Mouse (Mus musculus) brown adipose tissue, adult 24 weeks (tissue): ENCODE data around the gene Tex9. TPM values are rescaled to one million over a fixed set of nuclear protein-coding genes. Genes with fewer than 3 reads are reported as not detected.
"Not testable (repeated sequence)": the region's sequence is repeated elsewhere in the genome, so short reads cannot be mapped to it uniquely, and the experiment has no call there.

Experiments
- H3K27ac ChIP-seq: fragments of 200-500 bp; replicated peaks from 2 replicates; pipeline ENCODE4 v1.5.1; 2012; ENCODE audit warnings: low read depth, mild to moderate bottlenecking, low read length
- H3K4me1 ChIP-seq: fragments of 200-500 bp; 2 replicates; pipeline ENCODE4 v1.6.1; 2012; ENCODE audit warnings: low read length, mixed read lengths; ENCODE audit not compliant: control insufficient read depth, insufficient read depth, insufficient read length
- H3K4me3 ChIP-seq: fragments of 200-500 bp; 2 replicates; pipeline ENCODE4 v1.5.1; 2012; ENCODE audit warnings: low read depth, mild to moderate bottlenecking, low read length, moderate library complexity; ENCODE audit not compliant: insufficient read depth
- polyA plus RNA-seq: library from polyadenylated mRNA; stranded (reverse); fragments of >200 nt; gene quantifications from 2 replicates; pipeline ENCODE4 v1.2.4, GENCODE M21; 2012; ENCODE audit not compliant: missing spikeins, insufficient read depth, insufficient read length

Tex9 gene
- polyA plus RNA-seq, 1 experiment = 2.3 TPM

- Histone ChIP-seq H3K27ac (no peak overlapping the region), H3K4me1 (no peaks in the 10 kb centered on the region), H3K4me3 (no peak overlapping the region)
Measured at GRCm38 (mm10) chr9:72462427-72462826, 29.6 kb downstream of the Tex9 start.

- H3K27ac ChIP-seq = no peak overlapping the region
- no peaks in the 10 kb centered on the region for H3K4me1 ChIP-seq
- H3K4me3 ChIP-seq = no peak overlapping the region
Measured at GRCm38 (mm10) chr9:72460767-72461166, 31.2 kb downstream of the Tex9 start.

- H3K4me3 ChIP-seq = no peak overlapping the region
- no peak overlapping the region for H3K27ac ChIP-seq
- H3K4me1 ChIP-seq = no peaks in the 10 kb centered on the region
Measured at GRCm38 (mm10) chr9:72459703-72460102, 32.3 kb downstream of the Tex9 start.

GRCm38 (mm10) chr9:72458233-72458632, 33.8 kb downstream of the Tex9 start:
- H3K4me1 ChIP-seq = no peaks in the 10 kb centered on the region
- H3K27ac ChIP-seq = no peak overlapping the region
- H3K4me3 ChIP-seq = no peak overlapping the region

- H3K27ac ChIP-seq = no peak overlapping the region
- H3K4me1 ChIP-seq = no peaks in the 10 kb centered on the region
- no peak overlapping the region for H3K4me3 ChIP-seq
Measured at GRCm38 (mm10) chr9:72456374-72456773, 35.6 kb downstream of the Tex9 start.

GRCm38 (mm10) chr9:72454281-72454680, 37.7 kb downstream of the Tex9 start:
- not testable (repeated sequence) for H3K4me3 ChIP-seq, H3K27ac ChIP-seq, H3K4me1 ChIP-seq

GRCm38 (mm10) chr9:72451111-72451510, 40.9 kb downstream of the Tex9 start:
- H3K4me1 ChIP-seq = 0 out of 2 replicates have a peak, but pooled peaks cover 3% of the 10 kb centered on the region
- no peak overlapping the region for H3K27ac ChIP-seq
- H3K4me3 ChIP-seq = no peak overlapping the region

- Histone ChIP-seq H3K4me1 (0 out of 2 replicates have a peak, but pooled peaks cover 3% of the 10 kb centered on the region), H3K27ac (no peak overlapping the region), H3K4me3 (no peak overlapping the region)
Measured at GRCm38 (mm10) chr9:72450363-72450762, 41.6 kb downstream of the Tex9 start.

- peak overlapping the region; percentile 16; the same call in 1 of the 2 replicates for H3K27ac ChIP-seq
- peak overlapping the region; percentile 71 for H3K4me3 ChIP-seq
Measured at GRCm38 (mm10) chr9:72449841-72450240, 42.2 kb downstream of the Tex9 start.

GRCm38 (mm10) chr9:72449367-72449766, 42.6 kb downstream of the Tex9 start:
- Histone ChIP-seq H3K27ac (peak overlapping the region; percentile 16; the same call in 1 of the 2 replicates), H3K4me1 (0 out of 2 replicates have a peak, but pooled peaks cover 3% of the 10 kb centered on the region), H3K4me3 (peak overlapping the region; percentile 71)

More at GRCm38 (mm10) chr9:72449841-72450240, 42.2 kb downstream of the Tex9 start:
- H3K4me1 ChIP-seq = 0 out of 2 replicates have a peak, but pooled peaks cover 3% of the 10 kb centered on the region

- no peak overlapping the region for H3K27ac ChIP-seq
- no peak overlapping the region for H3K4me3 ChIP-seq
- 0 out of 2 replicates have a peak, but pooled peaks cover 3% of the 10 kb centered on the region for H3K4me1 ChIP-seq
Measured at GRCm38 (mm10) chr9:72448026-72448425, 44.0 kb downstream of the Tex9 start.

- Histone ChIP-seq H3K4me1 (no peaks in the 10 kb centered on the region), H3K4me3 (no peak overlapping the region), H3K27ac (no peak overlapping the region)
Measured at GRCm38 (mm10) chr9:72441927-72442715, 49.9 kb downstream of the Tex9 start.

- H3K4me3 ChIP-seq = no peak overlapping the region
- no peak overlapping the region for H3K27ac ChIP-seq
- H3K4me1 ChIP-seq = no peaks in the 10 kb centered on the region
Measured at GRCm38 (mm10) chr9:72440948-72441926, 50.8 kb downstream of the Tex9 start.

- no peaks in the 10 kb centered on the region for H3K4me1 ChIP-seq
- H3K4me3 ChIP-seq = no peak overlapping the region
- H3K27ac ChIP-seq = no peak overlapping the region
Measured at GRCm38 (mm10) chr9:72440358-72440757, 51.7 kb downstream of the Tex9 start.

- Histone ChIP-seq H3K4me3 (peak overlapping the region; percentile 60), H3K27ac (no peak overlapping the region), H3K4me1 (no peaks in the 10 kb centered on the region)
Measured at GRCm38 (mm10) chr9:72438749-72439148, 53.3 kb downstream of the Tex9 start.
